Mouse (Mus musculus) intestine, postnatal 0 days (tissue): ENCODE measurements around the gene Fars2. TPM values are rescaled to one million over a fixed set of nuclear protein-coding genes. Genes with fewer than 3 reads are reported as not detected.
A peak's percentile ranks its signal among the peaks of the same experiment; 100 is the strongest.

ENCODE experiments used
- ATAC-seq: fragments of 200-750 bp; cut with Nextera tagmentation; 2 replicates; pipeline ENCODE4 v1.8.0; 2017; ENCODE audit warnings: mild to moderate bottlenecking, moderate TSS enrichment, moderate library complexity
- H3K27ac ChIP-seq: fragments of 300-500 bp; sonication (generic); 2 replicates; pipeline ENCODE4 v1.5.1; 2014; ENCODE audit warnings: mild to moderate bottlenecking, low read depth, low read length, moderate library complexity
- H3K27me3 ChIP-seq: fragments of 300-500 bp; sonication (generic); replicated peaks from 2 replicates; pipeline ENCODE4 v1.6.1; 2014; ENCODE audit warnings: low read length, mixed read lengths; ENCODE audit not compliant: control insufficient read depth, insufficient read depth
- H3K36me3 ChIP-seq: fragments of 300-500 bp; sonication (generic); 2 replicates; pipeline ENCODE4 v1.6.1; 2014; ENCODE audit warnings: mild to moderate bottlenecking, moderate library complexity; ENCODE audit not compliant: control insufficient read depth, insufficient read depth
- H3K4me1 ChIP-seq: fragments of 300-500 bp; sonication (generic); replicated peaks from 2 replicates; pipeline ENCODE4 v1.6.1; 2014; ENCODE audit warnings: antibody characterized with exemption, low read length, mixed read lengths; ENCODE audit not compliant: control insufficient read depth, insufficient read depth
- H3K4me2 ChIP-seq: fragments of 300-500 bp; sonication (generic); replicated peaks from 2 replicates; pipeline ENCODE4 v1.6.1; 2014; ENCODE audit warnings: low read depth, mild to moderate bottlenecking, moderate library complexity
- H3K4me3 ChIP-seq: fragments of 300-500 bp; sonication (generic); 2 replicates; pipeline ENCODE4 v1.5.1; 2014; ENCODE audit warnings: low read depth, low read length
- H3K9ac ChIP-seq: fragments of 300-500 bp; sonication (generic); 2 replicates; pipeline ENCODE4 v1.6.1; 2014; ENCODE audit warnings: mild to moderate bottlenecking, low read depth, low read length
- H3K9me3 ChIP-seq: fragments of 300-500 bp; sonication (generic); 2 replicates; pipeline ENCODE4 v1.6.1; 2016; ENCODE audit warnings: mixed run types; ENCODE audit not compliant: control insufficient read depth
- CTCF ChIP-seq: sonication (generic); IDR thresholded peaks from 2 replicates; pipeline ENCODE4 v1.5.1; 2016; ENCODE audit warnings: low read depth, mild to moderate bottlenecking, control low read depth, antibody characterized with exemption, moderate library complexity
- WGBS: fragments of 180-500 bp; shearing (Covaris S2); extraction: QIAGEN DNeasy Blood & Tissue Kit; methylation state at CpG from one replicate; pipeline ENCODE4 v1.1.7; 2014; 5-methylcytosine and 5-hydroxymethylcytosine counted together
- polyA plus RNA-seq: library from polyadenylated mRNA; unstranded; fragments of >200 nt; fragmentation: Nextera tagmentation; extraction: Ambion mirVana; gene quantifications from 2 replicates; pipeline ENCODE4 v1.2.1, GENCODE M21; 2015

Fars2 gene
- polyA plus RNA-seq, 1 experiment from 2014 or later, result 29.8 TPM

- WGBS, result 49% methylated on average over 8 of the region's 8 CpGs
- no peaks in the 10 kb centered on the region for H3K27me3 ChIP-seq
- ATAC-seq, result peak; percentile 46; the same call in 1 of the 2 replicates
These were observed 416.8 kb downstream of the Fars2 start for GRCm38 (mm10) chr13:36533966-36534540.

GRCm38 (mm10) chr13:36537580-36537979 is 420.4 kb downstream of the Fars2 start:
- Histone ChIP-seq H3K27ac (no peak overlapping the region), H3K4me1 (no peaks in the 10 kb centered on the region), H3K4me2 (no peak overlapping the region), H3K27me3 (no peaks in the 10 kb centered on the region), H3K4me3 (no peak overlapping the region), H3K9ac (no peak overlapping the region), H3K36me3 (no peaks in the 10 kb centered on the region), H3K9me3 (no peaks in the 10 kb centered on the region)
- TF ChIP-seq CTCF, result no peak
- no peak for ATAC-seq
- WGBS, result 76% methylated on average over 3 of the region's 3 CpGs

More at GRCm38 (mm10) chr13:36533966-36534540, 416.8 kb downstream of the Fars2 start:
- H3K9ac ChIP-seq, result no peak overlapping the region
- no peaks in the 10 kb centered on the region for H3K36me3 ChIP-seq
- no peak overlapping the region for H3K4me2 ChIP-seq
- TF ChIP-seq CTCF, result no peak
- H3K27ac ChIP-seq, result no peak overlapping the region; the same call in 1 of the 2 replicates
- no peak overlapping the region for H3K4me3 ChIP-seq
- no peaks in the 10 kb centered on the region for H3K9me3 ChIP-seq
- no peaks in the 10 kb centered on the region for H3K4me1 ChIP-seq

- TF ChIP-seq CTCF, result no peak
- ATAC-seq, result no peak
- H3K4me3 ChIP-seq, result no peak overlapping the region
- no peak overlapping the region for H3K27ac ChIP-seq
- no peaks in the 10 kb centered on the region for H3K4me1 ChIP-seq
- no peak overlapping the region for H3K4me2 ChIP-seq
- H3K9me3 ChIP-seq, result no peaks in the 10 kb centered on the region
- WGBS, result 74% methylated on average over 2 of the region's 2 CpGs
- no peak overlapping the region for H3K9ac ChIP-seq
- H3K36me3 ChIP-seq, result no peaks in the 10 kb centered on the region
- H3K27me3 ChIP-seq, result no peaks in the 10 kb centered on the region
These were observed 421.2 kb downstream of the Fars2 start for GRCm38 (mm10) chr13:36538385-36538784.

- Histone ChIP-seq H3K27ac (no peak overlapping the region), H3K9me3 (no peaks in the 10 kb centered on the region), H3K9ac (no peak overlapping the region), H3K4me3 (no peak overlapping the region), H3K36me3 (no peaks in the 10 kb centered on the region), H3K4me2 (no peak overlapping the region), H3K27me3 (no peaks in the 10 kb centered on the region), H3K4me1 (no peaks in the 10 kb centered on the region)
- ATAC-seq, result no peak
- no peak for TF ChIP-seq CTCF
- WGBS, result 63% methylated on average over 10 of the region's 10 CpGs
These were observed 423.0 kb downstream of the Fars2 start for GRCm38 (mm10) chr13:36540231-36540630.

- no peak for ATAC-seq
- H3K9me3 ChIP-seq, result no peaks in the 10 kb centered on the region
- no peak overlapping the region for H3K9ac ChIP-seq
- no peak overlapping the region for H3K27ac ChIP-seq
- H3K36me3 ChIP-seq, result no peaks in the 10 kb centered on the region
- 66% methylated on average over 2 of the region's 2 CpGs for WGBS
- no peaks in the 10 kb centered on the region for H3K27me3 ChIP-seq
- no peak overlapping the region for H3K4me3 ChIP-seq
- TF ChIP-seq CTCF, result no peak
- no peak overlapping the region for H3K4me2 ChIP-seq
- H3K4me1 ChIP-seq, result no peaks in the 10 kb centered on the region
These were observed 424.1 kb downstream of the Fars2 start for GRCm38 (mm10) chr13:36541287-36541780.

- Histone ChIP-seq H3K27ac (no peak overlapping the region), H3K9me3 (no peaks in the 10 kb centered on the region), H3K4me2 (no peak overlapping the region), H3K9ac (no peak overlapping the region), H3K27me3 (no peaks in the 10 kb centered on the region), H3K4me1 (no peaks in the 10 kb centered on the region), H3K4me3 (no peak overlapping the region), H3K36me3 (no peaks in the 10 kb centered on the region)
- no peak for ATAC-seq
- WGBS, result 56% methylated on average over 6 of the region's 6 CpGs
- no peak for TF ChIP-seq CTCF
These were observed 433.5 kb downstream of the Fars2 start for GRCm38 (mm10) chr13:36550694-36551093.
